Mouse (Mus musculus): ENCODE results near the gene Lmx1b. TPM values are rescaled to one million over a fixed set of nuclear protein-coding genes. Genes with fewer than 3 reads are reported as not detected.

Gene Lmx1b
- polyA plus RNA-seq, 1 experiment from 2014 or later = not detected

- Histone ChIP-seq H3K9ac (no peak overlapping the region), H3K4me2 (peak overlapping the region; percentile 63), H3K9me3 (replicated peaks) (no peaks in the 10 kb centered on the region), H3K27me3 (replicated peaks) (peaks cover 88% of the 10 kb centered on the region), H3K4me1 (peaks cover 9% of the 10 kb centered on the region), H3K27ac (no peak overlapping the region), H3K4me3 (peak overlapping the region; percentile 34), H3K36me3 (no peaks in the 10 kb centered on the region)
- no peak for ATAC-seq
- WGBS (ENCODE audit: insufficient replicate concordance) = 1% methylated on average over 35 of the region's 43 CpGs
These were observed 96.0 kb downstream of the Lmx1b start for GRCm38 (mm10) chr2:33544203-33544762.

DNA sequence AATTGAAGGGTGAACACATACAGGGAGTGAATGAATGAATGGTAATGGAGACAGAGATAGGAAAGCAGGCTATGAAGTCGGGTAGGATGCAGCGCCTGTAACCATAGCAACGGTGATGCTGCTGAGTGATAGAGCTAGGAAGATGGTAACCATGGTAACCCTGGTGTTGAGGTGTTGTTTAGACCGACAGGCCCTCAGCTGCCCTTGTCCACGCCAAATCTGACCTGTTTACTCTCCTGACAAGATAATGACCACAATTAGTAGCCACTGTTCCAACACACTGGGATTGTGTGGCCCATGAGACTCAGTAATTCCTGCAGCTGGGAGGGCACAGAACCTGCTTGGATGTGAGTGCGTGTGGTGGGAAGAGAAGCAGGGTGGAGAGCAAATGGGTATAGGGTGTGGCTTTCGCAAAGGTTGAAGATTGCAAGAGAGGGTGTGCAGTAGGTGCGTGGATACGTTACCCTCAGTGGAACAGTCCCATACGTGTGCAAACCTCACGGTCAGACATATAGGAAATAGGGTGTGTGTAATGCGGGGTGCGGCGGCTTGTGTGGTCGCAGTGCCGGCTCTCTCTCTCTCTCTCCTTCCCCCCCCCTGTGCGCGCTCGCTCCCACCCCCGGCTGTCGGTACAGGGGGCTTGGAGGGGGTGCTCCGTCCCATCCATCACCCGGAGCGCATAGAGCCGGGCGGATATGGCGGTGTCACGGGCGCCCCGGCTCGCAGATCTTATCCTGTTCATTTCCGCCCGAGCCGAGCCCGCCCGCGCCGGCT is 96.7 kb downstream of the Lmx1b start:
- H3K4me3 ChIP-seq = peak overlapping the region; percentile 34
- H3K9ac ChIP-seq = no peak overlapping the region
- no peaks in the 10 kb centered on the region for H3K36me3 ChIP-seq
- WGBS (ENCODE audit: insufficient replicate concordance) = 2% methylated on average over 31 of the region's 38 CpGs
- no peak overlapping the region for H3K27ac ChIP-seq
- peak overlapping the region; percentile 63 for H3K4me2 ChIP-seq
- ATAC-seq = no peak
- no peaks in the 10 kb centered on the region for H3K9me3 ChIP-seq (replicated peaks)
- peaks cover 9% of the 10 kb centered on the region for H3K4me1 ChIP-seq
- peaks cover 92% of the 10 kb centered on the region for H3K27me3 ChIP-seq (replicated peaks)

DNA sequence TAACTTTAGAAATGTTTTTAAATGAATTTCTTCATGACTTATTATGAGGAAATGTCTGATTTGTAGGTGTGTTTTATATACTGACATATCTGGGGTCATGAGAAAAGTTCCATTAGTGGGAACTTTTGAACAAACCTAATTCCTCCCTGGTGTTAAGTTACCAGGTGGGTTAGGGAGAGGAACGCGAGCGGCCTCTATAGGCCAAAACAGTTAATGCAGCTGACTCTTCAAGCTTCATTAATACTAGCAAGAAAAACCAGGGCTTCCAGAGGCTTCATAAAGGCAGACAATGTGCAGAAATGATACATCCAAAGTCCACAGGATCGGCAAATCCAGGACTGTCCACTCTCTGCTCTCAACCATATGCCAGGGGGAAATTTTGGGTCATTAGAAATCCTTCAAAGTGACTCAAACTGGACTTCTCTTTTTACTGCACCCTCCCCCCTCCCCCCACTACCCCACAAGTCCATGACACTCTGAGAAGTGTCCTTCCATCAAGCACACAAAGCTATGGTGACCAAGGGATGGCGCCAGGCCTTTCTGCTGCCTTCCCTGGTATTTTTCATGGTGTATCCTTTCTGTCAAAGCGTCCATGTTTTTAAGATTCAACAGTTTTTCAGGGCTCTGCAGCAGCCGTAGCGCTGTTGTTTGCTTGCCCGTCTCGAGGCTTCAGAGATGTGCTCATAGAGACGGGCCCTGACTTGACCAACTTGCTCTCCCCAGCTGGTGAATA is 97.4 kb downstream of the Lmx1b start:
- Histone ChIP-seq H3K27me3 (replicated peaks) (peaks cover 84% of the 10 kb centered on the region), H3K4me2 (no peak overlapping the region), H3K27ac (no peak overlapping the region), H3K36me3 (no peaks in the 10 kb centered on the region), H3K4me1 (peaks cover 9% of the 10 kb centered on the region), H3K9me3 (replicated peaks) (no peaks in the 10 kb centered on the region), H3K4me3 (no peak overlapping the region), H3K9ac (no peak overlapping the region)
- WGBS (ENCODE audit: insufficient replicate concordance) = 7% methylated on average over 11 of the region's 11 CpGs
- no peak for ATAC-seq

DNA sequence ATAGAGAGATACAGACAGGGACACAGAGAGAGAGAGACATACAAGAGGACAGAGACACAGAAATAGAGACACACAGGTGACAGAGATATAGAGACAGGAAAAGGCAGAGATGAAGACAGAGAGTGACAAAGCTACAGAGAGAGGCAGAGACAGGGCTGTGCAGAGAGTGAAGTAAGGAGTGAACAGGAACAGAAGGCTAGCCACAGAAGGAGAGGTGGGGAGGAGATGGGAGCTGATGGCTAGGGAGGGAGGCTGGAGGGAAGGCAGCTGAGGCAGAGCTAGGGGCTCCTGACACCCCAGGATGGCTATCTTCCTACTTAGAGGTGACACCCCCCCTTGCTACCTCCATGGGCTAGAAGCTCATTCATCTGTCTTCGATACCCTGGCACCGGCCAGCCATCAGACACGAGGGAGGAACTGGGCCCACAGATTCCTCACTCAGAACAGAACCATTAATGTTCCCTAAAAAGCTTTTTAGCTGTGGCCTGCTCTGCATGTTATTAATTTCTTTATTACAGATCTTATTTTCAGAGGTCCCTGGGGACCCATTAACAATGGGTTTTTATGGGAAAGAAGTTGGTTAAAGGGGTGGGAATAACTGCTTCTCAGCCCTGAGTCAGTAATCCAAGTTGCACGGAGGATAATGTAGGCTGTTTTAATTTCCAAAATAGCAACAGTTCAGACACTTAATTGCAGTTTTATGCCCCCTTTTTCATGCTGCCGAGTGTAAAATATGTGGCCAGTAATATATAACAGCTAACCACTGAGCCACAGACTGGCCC is 114.8 kb downstream of the Lmx1b start:
- WGBS (ENCODE audit: insufficient replicate concordance) = 59% methylated on average over 5 of the region's 5 CpGs
- no peak overlapping the region for H3K27ac ChIP-seq
- H3K9ac ChIP-seq = no peak overlapping the region
- H3K36me3 ChIP-seq = no peaks in the 10 kb centered on the region
- no peak for ATAC-seq
- H3K4me1 ChIP-seq = no peaks in the 10 kb centered on the region
- no peaks in the 10 kb centered on the region for H3K9me3 ChIP-seq (replicated peaks)
- no peak overlapping the region for H3K4me2 ChIP-seq
- H3K4me3 ChIP-seq = no peak overlapping the region
- H3K27me3 ChIP-seq (replicated peaks) = no peaks in the 10 kb centered on the region; the same call in 1 of the 2 replicates

DNA sequence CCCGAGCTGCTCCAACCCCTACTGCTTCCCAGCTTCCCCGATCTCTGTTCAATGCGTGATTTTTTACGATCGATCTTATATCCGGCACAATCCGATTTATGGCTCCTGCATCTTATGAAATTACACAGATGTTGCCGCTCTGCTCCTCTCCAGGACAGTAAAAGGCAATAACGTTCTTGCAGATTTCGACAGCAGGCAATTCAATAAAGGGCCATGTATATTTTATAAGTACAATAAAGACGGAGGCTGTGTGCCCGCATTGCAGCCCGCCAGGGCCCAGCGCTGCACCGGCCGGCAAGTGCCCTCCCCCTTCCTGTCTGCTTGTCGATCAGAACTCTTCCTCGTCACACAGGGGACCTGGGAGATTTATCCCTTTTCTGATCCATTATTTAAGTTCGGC is 124.5 kb downstream of the Lmx1b start:
- Histone ChIP-seq H3K27me3 (replicated peaks) (peaks cover 30% of the 10 kb centered on the region), H3K27ac (no peak overlapping the region), H3K9me3 (replicated peaks) (no peaks in the 10 kb centered on the region), H3K4me1 (0 out of 2 replicates have a peak, but pooled peaks cover 2% of the 10 kb centered on the region), H3K36me3 (no peaks in the 10 kb centered on the region), H3K4me2 (no peak overlapping the region), H3K4me3 (no peak overlapping the region), H3K9ac (no peak overlapping the region)
- no peak for ATAC-seq
- WGBS (ENCODE audit: insufficient replicate concordance) = 64% methylated on average over 19 of the region's 19 CpGs

DNA sequence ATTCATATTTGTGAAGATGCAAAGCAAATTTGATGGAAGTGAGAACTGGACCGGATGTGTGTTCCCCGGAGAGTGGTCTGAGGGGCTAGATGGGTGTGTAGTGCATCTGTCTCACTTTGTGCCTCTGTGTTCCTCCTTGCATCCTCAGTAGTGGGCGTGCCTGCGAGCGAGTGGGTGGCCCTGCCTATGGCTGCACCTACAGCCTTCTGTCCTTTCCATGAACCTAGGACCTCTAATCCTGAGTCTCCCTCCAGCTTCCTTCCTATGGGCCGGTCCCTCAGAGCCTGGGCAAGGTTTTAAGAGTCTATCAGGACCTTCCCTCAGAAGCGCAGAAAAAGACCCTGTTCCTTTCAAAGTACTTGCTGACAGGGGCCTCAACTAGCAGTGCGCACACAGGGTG is 124.9 kb downstream of the Lmx1b start:
- H3K4me2 ChIP-seq = no peak overlapping the region
- H3K9me3 ChIP-seq (replicated peaks) = no peaks in the 10 kb centered on the region
- no peak overlapping the region for H3K4me3 ChIP-seq
- H3K4me1 ChIP-seq = 0 out of 2 replicates have a peak, but pooled peaks cover 6% of the 10 kb centered on the region
- WGBS (ENCODE audit: insufficient replicate concordance) = 71% methylated on average over 8 of the region's 8 CpGs
- H3K27me3 ChIP-seq (replicated peaks) = peaks cover 30% of the 10 kb centered on the region
- no peaks in the 10 kb centered on the region for H3K36me3 ChIP-seq
- no peak for ATAC-seq
- no peak overlapping the region for H3K9ac ChIP-seq
- no peak overlapping the region for H3K27ac ChIP-seq

Other genes with a start within 250 kb of the Lmx1b start
- 3.6 and 3.7 TPM in 2 replicates for gene Zbtb34, start 209.2 kb downstream of the Lmx1b start, polyA plus RNA-seq (2016; fragmentation: Nextera tagmentation; extraction: Ambion mirVana)
- gene Zbtb43, start 172.0 kb downstream of the Lmx1b start, polyA plus RNA-seq (2016; fragmentation: Nextera tagmentation; extraction: Ambion mirVana) = 8.4 TPM in 2 replicates
- 21.3 and 21.6 TPM in 2 replicates for gene Mvb12b, start 247.4 kb upstream of the Lmx1b start, polyA plus RNA-seq (2016; fragmentation: Nextera tagmentation; extraction: Ambion mirVana)

Data from liver, embryonic 12.5 days (tissue).